Mouse (Mus musculus): Measurements from ENCODE around the gene Wnk2. TPM values are rescaled to one million over a fixed set of nuclear protein-coding genes. Genes with fewer than 3 reads are reported as not detected.

The Wnk2 gene
- polyA plus RNA-seq, 1 experiment from 2014 or later, result 19.0 TPM

DNA sequence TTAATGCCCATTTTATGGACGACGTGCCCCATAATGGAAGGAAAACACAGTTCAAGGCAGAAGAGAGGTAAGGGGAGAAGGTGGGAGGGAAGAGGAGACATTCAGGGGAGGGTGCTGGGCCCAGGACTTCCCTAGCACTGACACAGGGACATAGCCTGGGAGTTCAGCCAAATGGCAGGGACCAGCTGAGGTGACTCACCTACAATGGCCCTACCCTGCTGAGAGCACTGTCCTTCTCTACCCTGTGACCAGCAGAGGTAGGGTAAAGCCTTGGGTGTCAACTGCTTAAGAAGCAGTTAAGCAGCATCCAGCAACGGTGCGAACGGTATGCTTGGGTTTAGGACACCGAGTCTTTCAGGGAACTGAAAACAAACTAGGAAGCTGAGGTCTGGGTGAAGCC is 58.9 kb downstream of the Wnk2 start:
- WGBS, result 92% methylated on average over 6 of the region's 6 CpGs
- H3K4me3 ChIP-seq (replicated peaks), result no peak overlapping the region
- no peak overlapping the region for H3K9ac ChIP-seq (replicated peaks)
- no peaks in the 10 kb centered on the region for H3K27me3 ChIP-seq (replicated peaks)
- 0 out of 2 replicates have a peak, but pooled peaks cover 4% of the 10 kb centered on the region for H3K4me1 ChIP-seq
- no peaks in the 10 kb centered on the region for H3K9me3 ChIP-seq (replicated peaks)
- ATAC-seq (ENCODE audit: low FRiP score), result no peak
- H3K36me3 ChIP-seq, result peaks cover 68% of the 10 kb centered on the region
- no peak overlapping the region for H3K27ac ChIP-seq (replicated peaks)
- no peak overlapping the region for H3K4me2 ChIP-seq

GRCm38 (mm10) chr13:49087420-49087819 is 60.4 kb downstream of the Wnk2 start:
- H3K9ac ChIP-seq (replicated peaks), result no peak overlapping the region
- peaks cover 67% of the 10 kb centered on the region for H3K36me3 ChIP-seq
- no peaks in the 10 kb centered on the region for H3K27me3 ChIP-seq (replicated peaks)
- H3K4me2 ChIP-seq, result no peak overlapping the region
- H3K9me3 ChIP-seq (replicated peaks), result no peaks in the 10 kb centered on the region
- H3K27ac ChIP-seq (replicated peaks), result 0 out of 2 replicates have a peak overlapping the region, but pooled peaks have one; percentile 5
- WGBS, result 79% methylated on average over 7 of the region's 7 CpGs
- H3K4me1 ChIP-seq, result no peaks in the 10 kb centered on the region
- no peak for ATAC-seq (ENCODE audit: low FRiP score)
- no peak overlapping the region for H3K4me3 ChIP-seq (replicated peaks)

DNA sequence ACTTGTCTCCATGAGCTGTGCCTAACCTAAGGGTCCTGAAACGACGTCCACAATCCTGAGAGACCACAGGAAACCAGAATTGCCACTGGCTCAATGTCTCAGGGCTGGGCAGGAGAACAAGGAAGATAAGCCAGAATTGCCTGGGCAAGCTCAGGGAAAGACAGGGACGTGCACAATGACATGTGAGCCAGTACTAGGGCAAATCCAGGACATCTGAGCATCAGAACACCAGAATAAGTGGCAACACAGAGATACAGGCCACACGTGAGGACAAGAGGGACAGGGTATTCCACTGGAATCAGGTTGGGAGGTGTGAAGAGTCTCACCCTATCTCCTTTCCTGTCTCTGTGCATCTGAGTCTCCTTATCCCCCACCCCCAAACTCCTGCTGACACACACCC is 61.4 kb downstream of the Wnk2 start:
- ATAC-seq (ENCODE audit: low FRiP score), result no peak
- Histone ChIP-seq H3K27me3 (replicated peaks) (no peaks in the 10 kb centered on the region), H3K4me3 (replicated peaks) (no peak overlapping the region), H3K27ac (replicated peaks) (no peak overlapping the region), H3K36me3 (peaks cover 67% of the 10 kb centered on the region), H3K4me1 (no peaks in the 10 kb centered on the region), H3K9me3 (replicated peaks) (no peaks in the 10 kb centered on the region), H3K9ac (replicated peaks) (no peak overlapping the region), H3K4me2 (no peak overlapping the region)
- WGBS, result 87% methylated on average over 4 of the region's 4 CpGs

DNA sequence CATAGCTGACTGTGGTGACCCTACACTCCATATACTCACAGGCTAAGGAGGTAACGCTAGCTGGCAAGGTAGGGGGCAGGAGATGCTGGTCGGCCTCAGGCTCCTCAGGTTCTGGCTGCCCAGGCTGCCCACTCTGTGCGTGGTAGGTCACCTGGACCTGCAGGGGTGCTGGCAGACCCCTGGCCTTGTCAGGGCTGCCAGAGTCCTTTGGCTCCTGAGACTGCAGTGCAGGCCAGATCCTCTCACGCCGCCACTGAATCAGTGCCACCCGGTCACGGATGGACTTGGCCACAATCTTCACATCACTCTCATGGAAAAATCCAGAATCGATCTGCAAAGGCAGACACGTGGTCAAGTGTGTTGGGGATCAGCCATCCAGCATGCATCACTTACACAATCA is 62.6 kb downstream of the Wnk2 start:
- ATAC-seq (ENCODE audit: low FRiP score), result no peak
- H3K27me3 ChIP-seq (replicated peaks), result no peaks in the 10 kb centered on the region
- H3K4me2 ChIP-seq, result no peak overlapping the region
- no peaks in the 10 kb centered on the region for H3K4me1 ChIP-seq
- H3K9ac ChIP-seq (replicated peaks), result no peak overlapping the region
- H3K4me3 ChIP-seq (replicated peaks), result no peak overlapping the region
- H3K36me3 ChIP-seq, result peaks cover 59% of the 10 kb centered on the region
- no peak overlapping the region for H3K27ac ChIP-seq (replicated peaks)
- 94% methylated on average over 9 of the region's 9 CpGs for WGBS
- H3K9me3 ChIP-seq (replicated peaks), result no peaks in the 10 kb centered on the region

DNA sequence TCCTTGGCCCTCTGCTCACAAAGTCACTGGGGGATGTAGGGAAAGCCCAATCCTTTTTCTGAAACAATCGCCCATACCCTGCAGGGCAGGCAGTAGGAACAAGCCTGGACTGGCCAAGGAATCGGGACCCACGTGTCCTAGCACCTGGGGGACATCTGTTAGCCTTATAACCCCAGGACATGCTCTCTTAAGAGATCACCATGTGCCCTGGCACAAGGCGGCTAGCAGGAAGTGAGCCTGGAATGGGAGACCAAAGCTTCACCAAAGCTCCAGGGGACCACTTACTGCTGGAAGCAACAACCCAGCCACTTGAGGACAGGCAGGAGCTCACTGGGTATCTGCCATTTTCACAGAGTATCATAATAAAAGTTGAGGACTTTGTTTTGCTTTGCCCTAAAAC is 63.0 kb downstream of the Wnk2 start:
- H3K4me1 ChIP-seq, result no peaks in the 10 kb centered on the region
- H3K27ac ChIP-seq (replicated peaks), result no peak overlapping the region
- no peak for ATAC-seq (ENCODE audit: low FRiP score)
- WGBS, result 80% methylated on average over 4 of the region's 4 CpGs
- H3K4me3 ChIP-seq (replicated peaks), result no peak overlapping the region
- no peaks in the 10 kb centered on the region for H3K27me3 ChIP-seq (replicated peaks)
- no peak overlapping the region for H3K4me2 ChIP-seq
- no peak overlapping the region for H3K9ac ChIP-seq (replicated peaks)
- H3K9me3 ChIP-seq (replicated peaks), result no peaks in the 10 kb centered on the region
- peaks cover 59% of the 10 kb centered on the region for H3K36me3 ChIP-seq

DNA sequence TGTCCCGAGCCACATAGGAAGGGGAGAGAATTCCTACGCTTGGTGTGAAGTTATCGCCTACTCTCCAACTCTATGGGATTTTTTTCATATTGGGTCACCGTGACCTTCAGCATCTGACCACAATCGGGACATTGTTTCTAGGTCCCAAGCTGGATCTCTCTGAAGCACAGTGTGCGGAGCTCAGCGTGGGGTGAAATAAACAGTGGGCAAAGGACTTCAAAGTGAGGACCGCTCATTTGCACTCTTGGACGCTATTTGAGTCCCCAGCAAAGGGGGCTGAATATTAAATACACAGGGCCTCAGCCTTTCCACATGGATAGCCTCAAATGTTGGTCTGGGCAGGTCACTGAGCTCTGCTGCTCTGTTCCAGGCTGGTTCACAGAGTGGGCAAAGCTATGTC is 63.9 kb downstream of the Wnk2 start:
- Histone ChIP-seq H3K9ac (replicated peaks) (no peak overlapping the region), H3K4me1 (no peaks in the 10 kb centered on the region), H3K9me3 (replicated peaks) (no peaks in the 10 kb centered on the region), H3K4me2 (no peak overlapping the region), H3K36me3 (peaks cover 60% of the 10 kb centered on the region), H3K27me3 (replicated peaks) (no peaks in the 10 kb centered on the region), H3K4me3 (replicated peaks) (no peak overlapping the region), H3K27ac (replicated peaks) (no peak overlapping the region)
- WGBS, result 87% methylated on average over 9 of the region's 9 CpGs
- ATAC-seq (ENCODE audit: low FRiP score), result no peak

- Histone ChIP-seq H3K4me3 (replicated peaks) (no peak overlapping the region), H3K4me2 (no peak overlapping the region), H3K36me3 (peaks cover 72% of the 10 kb centered on the region), H3K9me3 (replicated peaks) (no peaks in the 10 kb centered on the region), H3K4me1 (no peaks in the 10 kb centered on the region), H3K9ac (replicated peaks) (no peak overlapping the region), H3K27me3 (replicated peaks) (no peaks in the 10 kb centered on the region), H3K27ac (replicated peaks) (no peak overlapping the region)
- ATAC-seq (ENCODE audit: low FRiP score), result no peak
- WGBS, result 83% methylated on average over 14 of the region's 14 CpGs
Observed at GRCm38 (mm10) chr13:49082151-49082879, 65.5 kb downstream of the Wnk2 start.

- no peak overlapping the region for H3K4me2 ChIP-seq
- no peaks in the 10 kb centered on the region for H3K27me3 ChIP-seq (replicated peaks)
- 92% methylated on average over 11 of the region's 11 CpGs for WGBS
- no peak overlapping the region for H3K9ac ChIP-seq (replicated peaks)
- H3K27ac ChIP-seq (replicated peaks), result no peak overlapping the region
- no peak overlapping the region for H3K4me3 ChIP-seq (replicated peaks)
- no peak for ATAC-seq (ENCODE audit: low FRiP score)
- no peaks in the 10 kb centered on the region for H3K9me3 ChIP-seq (replicated peaks)
- peaks cover 79% of the 10 kb centered on the region for H3K36me3 ChIP-seq
- no peaks in the 10 kb centered on the region for H3K4me1 ChIP-seq
Observed at GRCm38 (mm10) chr13:49076196-49076595, 71.6 kb downstream of the Wnk2 start.

GRCm38 (mm10) chr13:49075377-49075776 is 72.4 kb downstream of the Wnk2 start:
- Histone ChIP-seq H3K27ac (replicated peaks) (no peak overlapping the region), H3K4me2 (no peak overlapping the region), H3K9ac (replicated peaks) (no peak overlapping the region), H3K36me3 (peaks cover 85% of the 10 kb centered on the region), H3K4me3 (replicated peaks) (no peak overlapping the region), H3K4me1 (no peaks in the 10 kb centered on the region), H3K9me3 (replicated peaks) (no peaks in the 10 kb centered on the region), H3K27me3 (replicated peaks) (no peaks in the 10 kb centered on the region)
- ATAC-seq (ENCODE audit: low FRiP score), result no peak
- WGBS, result 92% methylated on average over 3 of the region's 3 CpGs

GRCm38 (mm10) chr13:49073295-49073694 is 74.5 kb downstream of the Wnk2 start:
- no peaks in the 10 kb centered on the region for H3K27me3 ChIP-seq (replicated peaks)
- WGBS, result 77% methylated on average over 6 of the region's 6 CpGs
- H3K9ac ChIP-seq (replicated peaks), result no peak overlapping the region
- peaks cover 78% of the 10 kb centered on the region for H3K36me3 ChIP-seq
- no peak overlapping the region for H3K27ac ChIP-seq (replicated peaks)
- H3K4me2 ChIP-seq, result no peak overlapping the region
- ATAC-seq (ENCODE audit: low FRiP score), result no peak
- no peaks in the 10 kb centered on the region for H3K4me1 ChIP-seq
- H3K9me3 ChIP-seq (replicated peaks), result no peaks in the 10 kb centered on the region
- no peak overlapping the region for H3K4me3 ChIP-seq (replicated peaks)

GRCm38 (mm10) chr13:49071861-49072260 is 76.0 kb downstream of the Wnk2 start:
- H3K4me2 ChIP-seq, result no peak overlapping the region
- peaks cover 81% of the 10 kb centered on the region for H3K36me3 ChIP-seq
- no peaks in the 10 kb centered on the region for H3K27me3 ChIP-seq (replicated peaks)
- 81% methylated on average over 5 of the region's 5 CpGs for WGBS
- no peaks in the 10 kb centered on the region for H3K4me1 ChIP-seq
- no peak overlapping the region for H3K9ac ChIP-seq (replicated peaks)
- no peak overlapping the region for H3K27ac ChIP-seq (replicated peaks)
- no peak for ATAC-seq (ENCODE audit: low FRiP score)
- H3K9me3 ChIP-seq (replicated peaks), result no peaks in the 10 kb centered on the region
- H3K4me3 ChIP-seq (replicated peaks), result no peak overlapping the region

- ATAC-seq (ENCODE audit: low FRiP score), result no peak
- Histone ChIP-seq H3K36me3 (peaks cover 80% of the 10 kb centered on the region), H3K27ac (replicated peaks) (no peak overlapping the region), H3K4me1 (no peaks in the 10 kb centered on the region), H3K4me2 (no peak overlapping the region), H3K4me3 (replicated peaks) (no peak overlapping the region), H3K9me3 (replicated peaks) (no peaks in the 10 kb centered on the region), H3K27me3 (replicated peaks) (no peaks in the 10 kb centered on the region), H3K9ac (replicated peaks) (no peak overlapping the region)
- 83% methylated on average over 6 of the region's 6 CpGs for WGBS
Observed at GRCm38 (mm10) chr13:49069979-49070378, 77.8 kb downstream of the Wnk2 start.
